Mouse (Mus musculus) kidney, postnatal 36 days (tissue): ENCODE results near the gene Rnf6.

Experiments
- DNase-seq, 2 experiments: peaks; one replicate each; pipeline ENCODE4 v3.0.0; 2021 to 2022; ENCODE audit warnings: mixed read lengths in 2 of 2

Gene Rnf6

DNA sequence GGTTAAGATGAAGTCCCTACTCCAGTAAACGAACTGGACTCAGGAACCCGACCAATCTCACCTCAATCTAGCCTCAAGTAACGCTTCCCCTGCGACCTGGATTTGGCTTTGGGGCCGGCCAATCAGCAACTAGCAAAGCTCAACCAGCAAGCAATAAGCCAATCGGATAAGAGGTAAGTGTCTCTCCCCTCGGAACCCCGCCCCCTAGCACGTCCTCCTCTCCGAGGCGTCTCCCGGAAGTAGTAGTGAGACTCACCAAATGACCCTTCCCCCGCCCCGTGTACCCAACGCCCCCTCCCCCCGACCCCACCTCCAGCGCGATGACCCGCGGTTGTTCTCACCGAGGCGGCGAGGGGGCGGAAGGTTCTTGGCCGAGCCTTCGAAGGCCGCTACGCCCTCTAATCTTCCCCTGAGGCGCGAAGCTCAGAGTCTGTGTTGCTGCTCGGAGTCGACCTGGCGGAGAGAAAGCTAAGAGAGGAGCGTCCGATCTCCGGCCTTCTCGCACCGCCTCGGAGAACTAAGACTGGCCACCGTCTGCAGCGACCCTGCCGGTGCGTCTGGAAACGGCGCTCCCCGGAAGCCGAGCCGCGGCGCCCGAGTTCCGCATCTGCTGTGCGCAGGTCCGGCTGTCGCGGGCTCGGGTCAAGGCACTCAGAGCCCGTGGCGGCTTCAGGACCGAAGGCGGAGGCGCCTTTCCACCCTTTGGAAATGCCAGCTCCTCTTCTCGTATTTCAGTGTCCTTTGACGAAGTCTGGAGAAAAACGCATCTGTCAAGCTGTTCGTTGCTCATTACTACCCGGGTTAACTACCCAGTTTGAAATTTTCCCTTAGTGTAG, at the start of gene Rnf6:
TSS of gene Rnf6 (minus strand) at position 677 of the 836 bp plus-strand sequence.
- peak; percentile 97 to 98 for DNase-seq

GRCm38 (mm10) chr5:146270593-146270992, 49.2 kb upstream of the Rnf6 start:
- DNase-seq, result peak in 1 of 2 experiments; percentile 50

GRCm38 (mm10) chr5:146267776-146268175, 46.4 kb upstream of the Rnf6 start:
- no peak for DNase-seq

DNA sequence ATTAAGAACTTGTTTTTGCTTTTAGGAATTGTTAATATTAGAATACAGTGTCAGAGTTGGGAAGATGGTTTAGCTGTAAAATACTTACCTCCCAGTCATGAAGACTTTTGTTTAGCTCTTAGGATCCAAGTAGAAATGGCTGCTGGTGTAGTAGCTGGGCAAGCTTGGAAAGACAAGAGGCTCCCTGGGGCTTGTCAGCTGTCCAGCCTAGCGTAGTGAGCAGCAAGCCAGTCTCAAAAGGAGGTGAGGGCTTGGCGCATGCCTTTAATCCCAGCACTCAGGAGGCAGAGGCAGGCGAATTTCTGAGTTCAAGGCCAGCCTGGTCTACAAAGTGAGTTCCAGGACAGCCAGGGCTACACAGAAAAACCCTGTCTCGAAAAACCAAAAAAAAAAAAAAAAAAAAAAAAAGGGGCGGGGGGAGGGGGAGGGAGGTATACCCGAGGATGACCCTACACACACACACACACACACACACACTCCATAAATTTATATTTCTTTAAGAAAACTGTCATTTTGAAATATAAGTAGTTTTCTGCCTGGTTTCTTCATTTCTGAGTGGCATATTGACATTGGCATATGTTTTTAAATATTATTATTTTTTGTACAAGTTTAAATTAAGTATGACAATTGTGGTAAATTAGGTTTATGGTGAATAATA, 44.7 kb upstream of the Rnf6 start:
- DNase-seq, result no peak

DNA sequence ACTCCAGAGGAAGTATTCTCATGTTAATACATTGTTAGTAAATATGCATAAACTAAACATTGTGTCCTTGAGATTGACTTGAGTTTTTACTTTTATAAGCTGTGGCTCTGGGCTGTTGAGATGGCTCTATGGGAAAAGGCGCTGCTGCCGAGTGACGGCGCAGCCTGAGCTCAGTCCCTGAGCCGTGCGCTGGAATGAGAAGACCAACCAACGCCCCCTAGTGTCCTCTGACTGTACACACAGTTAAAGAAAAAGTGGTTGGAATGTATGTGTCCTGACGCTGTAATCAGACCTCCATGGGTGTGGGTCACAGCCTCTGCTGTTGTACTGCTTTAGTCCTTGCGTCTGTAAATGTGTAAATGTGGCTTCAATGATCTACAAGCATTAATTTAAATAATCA, 38.6 kb upstream of the Rnf6 start:
- DNase-seq, result no peak

DNA sequence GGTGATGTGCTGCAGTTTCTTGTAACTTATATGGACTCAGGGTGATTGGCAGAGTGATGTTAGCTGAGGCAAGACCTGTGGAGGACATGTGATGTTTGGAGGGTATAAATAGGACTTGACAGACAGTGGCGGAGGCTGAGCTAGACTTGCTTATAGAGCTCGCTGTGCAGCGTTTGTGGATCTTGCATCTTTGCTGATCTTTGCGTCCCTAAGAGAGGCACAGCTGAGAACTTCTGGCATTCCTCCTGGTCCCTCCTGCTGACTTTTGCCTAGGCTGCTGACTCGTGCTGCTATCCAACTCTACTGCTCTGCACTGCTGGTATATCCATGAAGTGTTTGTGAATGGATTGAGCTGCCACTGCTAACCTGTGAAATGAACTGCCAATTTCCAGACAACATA, 32.3 kb upstream of the Rnf6 start:
- DNase-seq, result peak in 1 of 2 experiments; percentile 38

GRCm38 (mm10) chr5:146251663-146252429, 30.5 kb upstream of the Rnf6 start:
- DNase-seq, result no peak

- no peak for DNase-seq
Measured at GRCm38 (mm10) chr5:146250369-146251075, 29.2 kb upstream of the Rnf6 start.

DNA sequence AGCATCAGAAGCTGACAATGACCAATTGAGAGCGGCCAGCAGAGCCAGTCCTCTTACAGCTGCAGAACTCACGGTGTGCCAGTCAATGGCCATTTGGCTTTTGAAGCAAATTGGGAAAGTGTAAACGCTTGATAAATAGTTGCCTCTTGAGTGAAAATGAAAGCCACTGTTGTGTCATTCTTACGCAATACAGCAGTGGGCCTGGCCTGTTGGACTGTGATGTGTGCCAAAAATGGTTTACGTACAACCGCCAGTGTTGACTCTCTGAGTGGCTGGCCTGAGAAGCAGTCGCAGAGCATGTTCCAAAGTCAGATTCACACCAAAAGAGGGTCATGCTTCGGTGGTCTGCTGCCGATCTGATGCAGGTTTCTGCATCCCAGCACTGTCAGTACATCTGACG, 27.4 kb upstream of the Rnf6 start:
- DNase-seq, result peak; percentile 47 to 67

DNA sequence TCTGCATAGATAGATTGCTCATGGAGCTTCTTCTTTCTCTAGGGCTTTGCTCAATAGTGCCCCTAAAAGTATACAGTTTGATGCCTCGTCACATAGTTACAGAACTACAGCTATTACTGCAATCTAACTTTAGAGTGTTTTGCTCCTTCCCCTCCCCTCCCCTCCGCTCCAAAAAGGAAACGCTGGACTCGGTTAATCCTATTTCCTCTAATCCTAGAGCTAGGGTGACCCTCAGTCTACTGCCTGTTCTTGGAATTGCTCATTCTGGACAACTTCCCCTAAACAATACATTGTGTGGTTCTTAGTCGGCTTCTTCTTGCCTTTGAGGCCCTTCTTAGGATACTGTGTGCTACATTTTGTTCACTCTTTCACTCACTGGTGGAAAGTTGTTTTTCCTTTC, 26.4 kb upstream of the Rnf6 start:
- no peak for DNase-seq

DNA sequence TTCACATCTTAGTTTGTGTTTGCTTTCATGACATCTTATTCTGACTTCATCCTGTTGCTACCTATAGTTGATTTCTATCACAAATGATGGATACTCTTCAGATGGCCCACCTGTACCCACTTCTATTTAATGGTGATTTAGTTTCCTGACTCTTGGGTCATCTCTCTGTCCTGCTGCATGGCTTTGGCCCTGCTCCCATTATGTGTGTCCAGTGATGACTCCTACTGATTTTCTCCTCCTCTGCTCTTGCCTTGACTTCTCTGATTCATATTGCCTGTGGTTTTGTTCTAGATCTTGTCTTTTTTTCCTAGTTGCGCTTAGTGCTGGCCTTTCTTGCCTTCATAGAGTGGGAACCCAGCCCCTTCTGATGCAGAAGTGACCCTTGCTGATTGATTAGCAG, 25.0 kb upstream of the Rnf6 start:
- no peak for DNase-seq

- DNase-seq, result no peak
Measured at GRCm38 (mm10) chr5:146245646-146246370, 24.5 kb upstream of the Rnf6 start.

- DNase-seq, result no peak
Measured at GRCm38 (mm10) chr5:146245193-146245592, 23.8 kb upstream of the Rnf6 start.

GRCm38 (mm10) chr5:146241202-146241601, 19.8 kb upstream of the Rnf6 start:
- peak; percentile 48 to 51 for DNase-seq

GRCm38 (mm10) chr5:146240771-146241170, 19.4 kb upstream of the Rnf6 start:
- DNase-seq, result peak; percentile 31 to 54

DNA sequence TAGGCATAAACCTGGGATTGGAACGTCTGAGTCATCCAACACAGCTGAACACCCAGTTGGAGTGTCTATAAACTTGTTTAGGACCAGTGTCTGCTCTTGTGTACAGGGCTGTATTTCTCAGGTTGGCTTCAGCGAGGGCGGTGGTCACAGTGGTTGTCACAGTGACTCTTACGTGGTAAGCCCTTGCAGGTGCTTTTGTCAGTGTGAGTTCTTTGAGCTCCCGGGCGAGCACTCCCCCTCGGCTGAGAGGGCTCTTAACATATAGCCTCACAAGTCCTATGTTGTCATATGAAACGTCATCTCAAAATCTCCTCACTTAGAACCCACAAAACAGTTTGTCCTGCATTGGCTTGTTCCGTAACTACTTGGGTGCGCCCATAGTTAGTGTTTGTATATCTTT, 16.9 kb upstream of the Rnf6 start:
- no peak for DNase-seq

DNA sequence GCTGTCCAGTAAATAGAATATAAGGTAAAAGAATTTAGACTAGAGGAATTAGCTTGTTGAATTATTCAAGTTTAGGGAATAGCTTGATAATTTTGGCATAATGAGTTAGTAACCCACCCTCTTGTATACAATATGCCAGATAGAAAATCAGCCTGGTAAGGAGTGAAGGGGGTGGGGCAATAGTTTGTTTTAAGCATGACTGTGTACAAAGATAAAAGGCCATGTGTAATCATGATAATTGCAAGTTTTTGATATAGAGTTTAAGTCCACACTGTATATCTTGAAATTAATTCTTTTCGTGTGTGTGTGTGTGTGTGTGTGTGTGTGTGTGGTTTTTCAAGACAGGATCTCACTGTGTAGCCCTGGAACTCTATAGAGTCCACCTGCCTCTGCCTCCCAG, 13.0 kb upstream of the Rnf6 start:
- no peak for DNase-seq

DNA sequence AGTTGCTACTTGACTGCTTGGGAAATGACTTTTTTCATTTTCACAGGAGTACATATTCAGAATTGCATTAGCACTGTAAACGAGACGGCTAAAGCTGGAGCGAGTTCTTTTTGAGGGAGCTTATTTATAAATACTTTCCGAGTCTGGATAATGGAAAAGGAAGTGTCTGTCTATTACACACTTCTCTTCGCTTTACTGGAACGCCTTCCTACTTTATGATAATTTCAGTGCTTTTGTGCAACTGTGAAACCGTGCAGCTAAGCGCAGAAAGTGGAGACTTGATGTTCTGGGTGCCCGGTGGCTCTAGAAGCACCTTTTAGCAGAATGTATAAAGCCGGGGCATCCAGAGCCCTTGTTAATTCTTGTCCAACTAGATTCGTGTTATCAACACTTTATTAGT, 11.5 kb upstream of the Rnf6 start:
- DNase-seq, result no peak

DNA sequence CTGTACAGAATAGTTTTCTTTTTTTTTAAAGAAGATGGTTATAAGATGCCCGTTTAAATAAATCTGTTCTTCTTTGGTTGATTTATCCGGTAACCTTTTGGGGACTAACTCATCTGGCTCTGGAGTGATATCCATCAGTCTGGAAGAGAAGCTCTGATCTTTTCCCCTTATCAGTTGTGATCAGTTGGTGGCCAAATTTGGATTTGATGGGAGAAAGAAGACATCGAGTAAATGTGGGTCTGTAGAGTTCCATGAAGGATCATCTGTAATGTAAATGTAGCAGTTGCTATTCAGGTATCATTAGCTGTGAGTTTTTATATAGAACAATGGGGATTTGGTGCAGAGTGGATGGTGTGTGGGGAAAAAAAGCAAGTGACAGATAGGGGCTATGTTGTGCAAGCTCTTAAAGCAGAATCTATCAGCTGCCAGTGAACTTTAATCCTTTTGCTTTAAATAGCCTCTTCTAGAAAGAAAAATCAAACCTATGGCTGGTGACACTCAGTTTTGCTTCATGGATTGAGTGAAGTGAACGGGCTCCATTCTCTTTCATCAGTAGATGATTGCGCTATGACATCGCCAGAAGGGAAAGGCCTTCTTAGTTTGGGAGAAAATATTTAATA, 10.8 kb upstream of the Rnf6 start:
- no peak for DNase-seq

GRCm38 (mm10) chr5:146231655-146231996, 10.3 kb upstream of the Rnf6 start:
- peak; percentile 15 to 39 for DNase-seq

DNA sequence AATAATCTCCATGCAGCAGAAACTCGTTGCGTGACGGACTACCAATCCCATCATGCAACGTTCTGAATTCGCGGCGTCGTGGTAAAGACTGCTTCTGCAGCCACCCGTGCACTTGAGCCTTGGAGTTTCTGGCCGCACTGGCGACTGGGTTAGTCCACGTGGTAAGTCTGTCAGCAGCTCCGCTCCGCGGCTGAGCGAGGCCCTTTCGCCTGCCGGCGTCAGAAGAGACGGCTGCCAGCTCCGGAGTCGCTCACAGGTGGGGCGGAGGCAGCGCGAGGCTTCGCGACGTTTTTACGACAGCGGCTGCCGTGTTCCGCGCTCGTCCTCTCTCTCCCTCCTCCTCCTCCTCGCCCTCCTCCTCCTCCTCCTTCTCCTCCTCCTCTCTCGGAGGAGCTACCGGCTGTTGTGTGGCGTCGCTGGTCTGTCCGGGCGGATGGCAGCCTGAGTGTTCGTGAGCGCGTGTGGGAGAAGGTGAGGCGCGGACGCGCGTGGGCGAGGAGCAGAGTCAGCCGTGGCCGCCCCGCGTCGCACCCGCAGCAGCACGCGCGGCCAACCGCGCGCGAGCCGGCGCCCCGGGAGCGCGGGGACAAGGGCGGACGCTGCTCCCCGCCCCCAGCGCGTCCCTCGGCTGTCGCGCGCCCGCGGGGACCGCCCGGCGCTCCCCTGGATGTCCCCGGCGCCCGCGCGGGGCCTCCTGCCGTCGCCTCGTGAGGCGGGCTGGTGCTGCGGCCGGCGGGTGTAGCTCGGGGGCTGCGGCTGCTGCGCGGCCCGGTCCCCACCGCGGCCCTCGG, 9.7 kb upstream of the Rnf6 start, which contains the start of gene Cdk8:
TSS of gene Cdk8 (plus strand) at position 367 of the 791 bp plus-strand sequence.
- peak; percentile 95 to 96 for DNase-seq
